Mouse (Mus musculus) cortical plate, adult 2 months (tissue): ENCODE data around the gene G6pc. TPM values are rescaled to one million over a fixed set of nuclear protein-coding genes. Genes with fewer than 3 reads are reported as not detected.

Experiments
- H3K27ac ChIP-seq: fragments of 200-500 bp; 2 replicates; pipeline ENCODE4 v1.5.1; 2012; ENCODE audit warnings: low read length, control low read depth, inconsistent platforms; ENCODE audit not compliant: insufficient read depth
- H3K4me1 ChIP-seq: fragments of 200-500 bp; 2 replicates; pipeline ENCODE4 v1.6.1; 2011; ENCODE audit warnings: low read length; ENCODE audit not compliant: control insufficient read depth, insufficient read depth
- H3K4me3 ChIP-seq: fragments of 200-500 bp; 2 replicates; pipeline ENCODE4 v1.5.1; 2011; ENCODE audit warnings: mild to moderate bottlenecking, low read length, control low read depth; ENCODE audit not compliant: insufficient read depth
- CTCF ChIP-seq: fragments of 200-500 bp; IDR thresholded peaks from 2 replicates; pipeline ENCODE4 v1.5.1; 2011; ENCODE audit warnings: mild to moderate bottlenecking, control low read depth, low read length; ENCODE audit not compliant: insufficient read depth; ENCODE audit errors: extremely low read depth
- POLR2A ChIP-seq: fragments of 200-500 bp; IDR thresholded peaks from 2 replicates; pipeline ENCODE4 v1.6.1; 2011; ENCODE audit warnings: mild to moderate bottlenecking, low read length, control low read depth; ENCODE audit not compliant: insufficient read depth; ENCODE audit errors: extremely low read depth
- polyA plus RNA-seq: library from polyadenylated mRNA; depleted of rRNA; stranded (reverse); fragments of >200 nt; gene quantifications from 2 replicates; pipeline ENCODE4 v1.2.3, GENCODE M21; 2012; rRNA removed

G6pc gene
- polyA plus RNA-seq, 1 experiment, result not detected

- H3K4me3 ChIP-seq, result peak within 1 kb of the TSS; percentile 92
- H3K27ac ChIP-seq, result peak within 1 kb of the TSS; percentile 92
- H3K4me1 ChIP-seq, result peaks cover 2% of the 10 kb centered on the region; the same call in 1 of the 2 replicates
- TF ChIP-seq POLR2A (peak; percentile 83), CTCF (no peak)
Observed at GRCm38 (mm10) chr11:101424925-101425813, 57.8 kb downstream of the G6pc start, which contains the start of the genes Rundc1 and Ptges3l. Gene Rundc1, plus strand, starts transcription at chr11:101425085. Gene Ptges3l, minus strand, starts transcription at chr11:101425333.

- Histone ChIP-seq H3K27ac (no peak overlapping the region), H3K4me1 (peaks cover 2% of the 10 kb centered on the region; the same call in 1 of the 2 replicates), H3K4me3 (peak overlapping the region; percentile 92)
- TF ChIP-seq CTCF (no peak), POLR2A (no peak)
Observed at GRCm38 (mm10) chr11:101426165-101426564, 58.8 kb downstream of the G6pc start.

Other genes with a start within 250 kb of the G6pc start
- gene Retreg3, start 247.7 kb upstream of the G6pc start, polyA plus RNA-seq, result 63.2 and 65.7 TPM in 2 replicates
- 15.2 and 15.3 TPM in 2 replicates for gene Tubg1, start 247.6 kb upstream of the G6pc start, polyA plus RNA-seq
- gene Tubg2, start 211.7 kb upstream of the G6pc start, polyA plus RNA-seq, result 57.9 and 61.0 TPM in 2 replicates
- 89.5 and 92.4 TPM in 2 replicates for gene Cntnap1, start 197.0 kb upstream of the G6pc start, polyA plus RNA-seq
- gene Plekhh3, start 196.2 kb upstream of the G6pc start, polyA plus RNA-seq, result 15.1 and 15.8 TPM in 2 replicates
- 0.23 and 0.36 TPM in 2 replicates for gene Ccr10, start 192.1 kb upstream of the G6pc start, polyA plus RNA-seq
- 51.9 and 53.2 TPM in 2 replicates for gene Ezh1, start 141.1 kb upstream of the G6pc start, polyA plus RNA-seq
- gene Ramp2, start 121.5 kb upstream of the G6pc start, polyA plus RNA-seq, result 65.8 and 69.6 TPM in 2 replicates
- gene Vps25, start 113.9 kb upstream of the G6pc start, polyA plus RNA-seq, result 55.6 and 58.8 TPM in 2 replicates
- gene Wnk4, start 107.0 kb upstream of the G6pc start, polyA plus RNA-seq, result 2.5 and 3.3 TPM in 2 replicates
- 0.56 and 0.70 TPM in 2 replicates for gene Cntd1, start 88.5 kb upstream of the G6pc start, polyA plus RNA-seq
- gene Coa3, start 88.4 kb upstream of the G6pc start, polyA plus RNA-seq, result 150 and 156 TPM in 2 replicates
- gene Becn1, start 65.3 kb upstream of the G6pc start, polyA plus RNA-seq, result 169 and 181 TPM in 2 replicates
- 99.9 and 107 TPM in 2 replicates for gene Psme3, start 51.3 kb upstream of the G6pc start, polyA plus RNA-seq
- gene Aoc2, start 42.5 kb upstream of the G6pc start, polyA plus RNA-seq, result 3.7 and 4.0 TPM in 2 replicates
- gene Aoc3, start 37.0 kb upstream of the G6pc start, polyA plus RNA-seq, result 0.64 and 0.94 TPM in 2 replicates
- gene Aarsd1, start 50.1 kb downstream of the G6pc start, polyA plus RNA-seq, result 51.3 and 52.7 TPM in 2 replicates
- 4.4 and 4.7 TPM in 2 replicates for gene Gm27029, start 57.2 kb downstream of the G6pc start, polyA plus RNA-seq
- gene Rundc1, start 57.5 kb downstream of the G6pc start, polyA plus RNA-seq, result 35.2 and 38.8 TPM in 2 replicates
- 7.5 and 7.7 TPM in 2 replicates for gene Ptges3l, start 57.8 kb downstream of the G6pc start, polyA plus RNA-seq
- 397 and 424 TPM in 2 replicates for gene Rpl27, start 74.7 kb downstream of the G6pc start, polyA plus RNA-seq
- 6.8 and 7.3 TPM in 2 replicates for gene Ifi35, start 80.8 kb downstream of the G6pc start, polyA plus RNA-seq
- gene Rnd2, start 97.4 kb downstream of the G6pc start, polyA plus RNA-seq, result 162 and 179 TPM in 2 replicates
- gene Vat1, start 98.7 kb downstream of the G6pc start, polyA plus RNA-seq, result 27.6 and 33.5 TPM in 2 replicates
- gene Brca1, start 184.4 kb downstream of the G6pc start, polyA plus RNA-seq, result 0.57 and 0.65 TPM in 2 replicates
- 104 and 115 TPM in 2 replicates for gene Nbr1, start 184.6 kb downstream of the G6pc start, polyA plus RNA-seq
- gene Tmem106a, start 214.7 kb downstream of the G6pc start, polyA plus RNA-seq, result 1.7 and 2.2 TPM in 2 replicates
- gene Gm11634, start 231.7 kb downstream of the G6pc start, polyA plus RNA-seq, result not detected in 2 replicates